Mouse (Mus musculus): ENCODE results near the gene Zmynd19. TPM values are rescaled to one million over a fixed set of nuclear protein-coding genes. Genes with fewer than 3 reads are reported as not detected.
A peak's percentile ranks its signal among the peaks of the same experiment; 100 is the strongest.

The Zmynd19 gene
- polyA plus RNA-seq, 1 experiment from 2014 or later = 5.0 TPM

DNA sequence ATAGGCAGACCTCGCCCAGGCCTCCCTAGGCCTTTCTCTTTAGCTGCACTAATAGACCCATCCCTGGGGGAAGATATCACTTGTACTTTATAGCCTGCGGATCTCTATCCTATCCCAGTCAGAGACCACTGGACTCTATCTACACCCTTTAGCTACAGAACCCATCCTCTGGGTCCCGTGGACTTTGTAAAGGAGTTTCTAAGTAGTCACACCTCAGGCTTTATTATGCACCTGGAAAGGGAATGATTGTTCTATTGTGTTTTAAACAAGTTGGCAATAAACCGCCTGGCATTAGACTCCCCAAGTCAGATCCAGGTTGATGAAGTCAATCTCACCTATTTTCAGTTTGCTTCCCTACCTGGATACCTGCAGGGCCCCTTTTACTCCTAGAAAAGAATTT is 37.4 kb upstream of the Zmynd19 start:
- H3K27me3 ChIP-seq (replicated peaks; ENCODE audit: insufficient read depth, low read length) = no peaks in the 10 kb centered on the region
- 94% methylated on average over 4 of the region's 4 CpGs for WGBS
- no peak for TF ChIP-seq CTCF (IDR thresholded peaks at IDR 0.05)
- TF ChIP-seq EP300 (IDR thresholded peaks at IDR 0.05) = no peak

DNA sequence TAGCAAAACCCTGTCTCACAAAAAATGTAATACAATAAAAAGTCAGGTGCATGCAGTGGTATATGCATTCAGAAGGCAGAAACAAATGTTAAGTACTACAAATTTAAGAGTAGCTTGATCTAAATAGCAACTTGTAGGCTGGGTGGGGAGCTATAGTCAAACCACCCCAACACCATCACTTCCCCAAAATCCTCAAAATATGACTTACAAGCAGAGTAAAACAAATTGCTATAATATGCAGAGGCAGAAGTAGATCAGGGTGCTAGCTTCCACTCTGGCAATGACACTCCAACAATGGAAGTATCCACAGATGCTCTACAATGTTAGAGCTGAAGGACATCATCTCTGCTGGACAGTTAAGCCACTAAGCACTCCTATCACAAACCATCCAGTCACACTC is 37.0 kb upstream of the Zmynd19 start:
- Histone ChIP-seq H3K9ac (replicated peaks; ENCODE audit: low read depth) (no peak overlapping the region), H3K27me3 (replicated peaks; ENCODE audit: insufficient read depth, low read length) (no peaks in the 10 kb centered on the region), H3K27ac (ENCODE audit: low read length) (no peak overlapping the region), H3K9me3 (ENCODE audit: low read length) (no peaks in the 10 kb centered on the region), H3K4me2 (replicated peaks; ENCODE audit: low read depth, low read length) (no peak overlapping the region), H3K4me1 (ENCODE audit: insufficient read depth, low read depth, low read length) (peaks cover under 1% of the 10 kb centered on the region; the same call in 1 of the 2 replicates), H3K36me3 (ENCODE audit: insufficient read depth, low read length) (no peaks in the 10 kb centered on the region), H3K4me3 (ENCODE audit: low read depth, low read length) (no peak overlapping the region)
- DNase-seq (ENCODE audit: low spot score) (no peak), ATAC-seq (no peak)
- no peak for TF ChIP-seq EP300 (IDR thresholded peaks at IDR 0.05)
- no peak for TF ChIP-seq CTCF (IDR thresholded peaks at IDR 0.05)

More for the DNA sequence above, 37.4 kb upstream of the Zmynd19 start:
- Histone ChIP-seq H3K27ac (ENCODE audit: low read length) (no peak overlapping the region), H3K9me3 (ENCODE audit: low read length) (no peaks in the 10 kb centered on the region), H3K9ac (replicated peaks; ENCODE audit: low read depth) (no peak overlapping the region), H3K4me1 (ENCODE audit: insufficient read depth, low read depth, low read length) (no peaks in the 10 kb centered on the region), H3K36me3 (ENCODE audit: insufficient read depth, low read length) (no peaks in the 10 kb centered on the region), H3K4me2 (replicated peaks; ENCODE audit: low read depth, low read length) (no peak overlapping the region), H3K4me3 (ENCODE audit: low read depth, low read length) (no peak overlapping the region)
- ATAC-seq (no peak), DNase-seq (ENCODE audit: low spot score) (no peak)

GRCm38 (mm10) chr2:24914762-24915161 is 34.8 kb upstream of the Zmynd19 start:
- DNase-seq (ENCODE audit: low spot score) (no peak), ATAC-seq (no peak)
- no peak overlapping the region for H3K9ac ChIP-seq (replicated peaks; ENCODE audit: low read depth)
- no peak overlapping the region for H3K27ac ChIP-seq (ENCODE audit: low read length)
- no peaks in the 10 kb centered on the region for H3K27me3 ChIP-seq (replicated peaks; ENCODE audit: insufficient read depth, low read length)
- no peak overlapping the region for H3K4me2 ChIP-seq (replicated peaks; ENCODE audit: low read depth, low read length)
- peaks cover 8% of the 10 kb centered on the region; the same call in 1 of the 2 replicates for H3K4me1 ChIP-seq (ENCODE audit: insufficient read depth, low read depth, low read length)
- TF ChIP-seq EP300 (IDR thresholded peaks at IDR 0.05) (no peak), CTCF (IDR thresholded peaks at IDR 0.05) (no peak)
- H3K4me3 ChIP-seq (ENCODE audit: low read depth, low read length) = no peak overlapping the region
- H3K36me3 ChIP-seq (ENCODE audit: insufficient read depth, low read length) = no peaks in the 10 kb centered on the region
- no peaks in the 10 kb centered on the region for H3K9me3 ChIP-seq (ENCODE audit: low read length)
- 74% methylated on average over 3 of the region's 3 CpGs for WGBS

- Histone ChIP-seq H3K27me3 (replicated peaks; ENCODE audit: insufficient read depth, low read length) (no peaks in the 10 kb centered on the region), H3K9me3 (ENCODE audit: low read length) (no peaks in the 10 kb centered on the region), H3K4me2 (replicated peaks; ENCODE audit: low read depth, low read length) (peak within 1 kb of the TSS; percentile 74), H3K36me3 (ENCODE audit: insufficient read depth, low read length) (no peaks in the 10 kb centered on the region), H3K4me1 (ENCODE audit: insufficient read depth, low read depth, low read length) (peaks cover 8% of the 10 kb centered on the region; the same call in 1 of the 2 replicates), H3K4me3 (ENCODE audit: low read depth, low read length) (peak within 1 kb of the TSS; percentile 99), H3K9ac (replicated peaks; ENCODE audit: low read depth) (peak within 1 kb of the TSS; percentile 86), H3K27ac (ENCODE audit: low read length) (peak within 1 kb of the TSS; percentile 93)
- no peak for TF ChIP-seq EP300 (IDR thresholded peaks at IDR 0.05)
- peak; percentile 29; the same call in 1 of the 2 replicates for TF ChIP-seq CTCF (IDR thresholded peaks at IDR 0.05)
- peak; percentile 99 for ATAC-seq
- under 1% methylated on average over 84 of the region's 112 CpGs for WGBS
- peak; percentile 97 for DNase-seq (ENCODE audit: low spot score)
These were observed 30.4 kb upstream of the Zmynd19 start, which contains the start of gene Ehmt1 for GRCm38 (mm10) chr2:24918930-24919838. TSS of gene Ehmt1 (minus strand) at chr2:24919614.

- Histone ChIP-seq H3K4me3 (ENCODE audit: low read depth, low read length) (peak overlapping the region; percentile 99), H3K27me3 (replicated peaks; ENCODE audit: insufficient read depth, low read length) (no peaks in the 10 kb centered on the region), H3K4me1 (ENCODE audit: insufficient read depth, low read depth, low read length) (peaks cover 8% of the 10 kb centered on the region; the same call in 1 of the 2 replicates), H3K9me3 (ENCODE audit: low read length) (no peaks in the 10 kb centered on the region), H3K9ac (replicated peaks; ENCODE audit: low read depth) (peak overlapping the region; percentile 86), H3K36me3 (ENCODE audit: insufficient read depth, low read length) (no peaks in the 10 kb centered on the region), H3K27ac (ENCODE audit: low read length) (peak overlapping the region; percentile 93), H3K4me2 (replicated peaks; ENCODE audit: low read depth, low read length) (peak overlapping the region; percentile 74)
- peak; percentile 30 for ATAC-seq
- 7% methylated on average over 8 of the region's 8 CpGs for WGBS
- DNase-seq (ENCODE audit: low spot score) = no peak
- no peak for TF ChIP-seq EP300 (IDR thresholded peaks at IDR 0.05)
- no peak for TF ChIP-seq CTCF (IDR thresholded peaks at IDR 0.05)
These were observed 29.8 kb upstream of the Zmynd19 start for GRCm38 (mm10) chr2:24919839-24920175.

- Histone ChIP-seq H3K4me2 (replicated peaks; ENCODE audit: low read depth, low read length) (no peak overlapping the region), H3K27me3 (replicated peaks; ENCODE audit: insufficient read depth, low read length) (no peaks in the 10 kb centered on the region), H3K36me3 (ENCODE audit: insufficient read depth, low read length) (no peaks in the 10 kb centered on the region), H3K27ac (ENCODE audit: low read length) (no peak overlapping the region), H3K9me3 (ENCODE audit: low read length) (no peaks in the 10 kb centered on the region), H3K4me3 (ENCODE audit: low read depth, low read length) (no peak overlapping the region), H3K9ac (replicated peaks; ENCODE audit: low read depth) (no peak overlapping the region), H3K4me1 (ENCODE audit: insufficient read depth, low read depth, low read length) (peaks cover 12% of the 10 kb centered on the region; the same call in 1 of the 2 replicates)
- DNase-seq (ENCODE audit: low spot score) (peak; percentile 79), ATAC-seq (no peak)
- no peak for TF ChIP-seq EP300 (IDR thresholded peaks at IDR 0.05)
- peak; percentile 72 for TF ChIP-seq CTCF (IDR thresholded peaks at IDR 0.05)
- WGBS = 40% methylated on average over 2 of the region's 2 CpGs
These were observed 26.0 kb upstream of the Zmynd19 start for GRCm38 (mm10) chr2:24923561-24923960.

All from lung, postnatal 0 days (tissue).